Mouse (Mus musculus) forebrain, embryonic 14.5 days (tissue): ENCODE measurements at regions not wholly inside any gene's neighbourhood (a gene's known extent, or its start where the extent isn't known, plus 50 kb on each side); places are given as distances from the start of the nearest gene placed in this dataset.

Experiments
- ATAC-seq: fragments of 200-750 bp; cut with Nextera tagmentation; 2 replicates; pipeline ENCODE4 v1.8.0; 2017; ENCODE audit warnings: mild to moderate bottlenecking, moderate library complexity
- DNase-seq: peaks from one replicate; pipeline ENCODE4 v3.0.0-alpha.2; 2015; ENCODE audit warnings: low spot score
- H3K27ac ChIP-seq: fragments of 300-500 bp; sonication (generic); 2 replicates; pipeline ENCODE4 v1.5.1; 2014; ENCODE audit warnings: low read depth, mild to moderate bottlenecking, control low read depth, low read length, moderate library complexity
- H3K27me3 ChIP-seq: fragments of 300-500 bp; sonication (generic); replicated peaks from 2 replicates; pipeline ENCODE4 v1.6.1; 2014; ENCODE audit warnings: low read length, control low read depth, mixed read lengths; ENCODE audit not compliant: control insufficient read depth, insufficient read depth
- H3K36me3 ChIP-seq: fragments of 300-500 bp; sonication (generic); 2 replicates; pipeline ENCODE4 v1.6.1; 2014; ENCODE audit warnings: low read length, control low read depth; ENCODE audit not compliant: control insufficient read depth, insufficient read depth
- H3K4me1 ChIP-seq: fragments of 300-500 bp; sonication (generic); 2 replicates; pipeline ENCODE4 v1.6.1; 2014; ENCODE audit warnings: antibody characterized with exemption, low read length, control low read depth; ENCODE audit not compliant: control insufficient read depth, insufficient read depth
- H3K4me2 ChIP-seq: fragments of 300-500 bp; sonication (generic); 2 replicates; pipeline ENCODE4 v1.6.1; 2014; ENCODE audit warnings: mild to moderate bottlenecking, control low read depth, low read length
- H3K4me3 ChIP-seq: fragments of 300-500 bp; sonication (generic); 2 replicates; pipeline ENCODE4 v1.5.1; 2014; ENCODE audit warnings: low read depth, low read length, control low read depth
- H3K9ac ChIP-seq: fragments of 300-500 bp; sonication (generic); 2 replicates; pipeline ENCODE4 v1.6.1; 2014; ENCODE audit warnings: mild to moderate bottlenecking, low read length, control low read depth, moderate library complexity
- H3K9me3 ChIP-seq: fragments of 300-500 bp; sonication (generic); replicated peaks from 2 replicates; pipeline ENCODE4 v1.6.1; 2016; ENCODE audit warnings: low read length, control low read depth, mixed read lengths; ENCODE audit not compliant: control insufficient read depth
- WGBS: fragments of 180-500 bp; shearing (Covaris S2); extraction: QIAGEN DNeasy Blood & Tissue Kit; methylation state at CpG from one replicate; pipeline ENCODE4 v1.1.7; 2014; 5-methylcytosine and 5-hydroxymethylcytosine counted together

GRCm38 (mm10) chr16:48126797-48127196, 156.7 kb upstream of the Dppa4 start:
- DNase-seq (peak; percentile 33), ATAC-seq (peak; percentile 60; the same call in 1 of the 2 replicates)
- Histone ChIP-seq H3K27ac (no peak overlapping the region), H3K9ac (no peak overlapping the region), H3K36me3 (no peaks in the 10 kb centered on the region), H3K4me1 (no peaks in the 10 kb centered on the region; the same call in 1 of the 2 replicates), H3K4me3 (no peak overlapping the region), H3K9me3 (no peaks in the 10 kb centered on the region), H3K4me2 (no peak overlapping the region), H3K27me3 (no peaks in the 10 kb centered on the region)
- 49% methylated on average over 6 of the region's 6 CpGs for WGBS

GRCm38 (mm10) chr16:48127338-48127737, 156.2 kb upstream of the Dppa4 start:
- no peak overlapping the region for H3K27ac ChIP-seq
- H3K36me3 ChIP-seq = no peaks in the 10 kb centered on the region
- H3K4me2 ChIP-seq = no peak overlapping the region
- no peaks in the 10 kb centered on the region for H3K9me3 ChIP-seq
- no peak overlapping the region for H3K4me3 ChIP-seq
- no peak overlapping the region for H3K9ac ChIP-seq
- DNase-seq = no peak
- ATAC-seq = no peak
- H3K4me1 ChIP-seq = no peaks in the 10 kb centered on the region; the same call in 1 of the 2 replicates
- no peaks in the 10 kb centered on the region for H3K27me3 ChIP-seq

- peak; percentile 19 for DNase-seq
- ATAC-seq = no peak
- no peaks in the 10 kb centered on the region for H3K4me1 ChIP-seq
- H3K9ac ChIP-seq = no peak overlapping the region
- H3K27me3 ChIP-seq = no peaks in the 10 kb centered on the region
- H3K27ac ChIP-seq = no peak overlapping the region
- WGBS = 71% methylated on average over 8 of the region's 8 CpGs
- no peak overlapping the region for H3K4me3 ChIP-seq
- H3K9me3 ChIP-seq = no peaks in the 10 kb centered on the region
- H3K36me3 ChIP-seq = no peaks in the 10 kb centered on the region
- no peak overlapping the region for H3K4me2 ChIP-seq
Observed at GRCm38 (mm10) chr16:48155355-48155754, 128.2 kb upstream of the Dppa4 start.

GRCm38 (mm10) chr16:48190399-48190798, 93.1 kb upstream of the Dppa4 start:
- ATAC-seq (no peak), DNase-seq (no peak)
- H3K4me2 ChIP-seq = no peak overlapping the region
- H3K4me1 ChIP-seq = no peaks in the 10 kb centered on the region
- no peak overlapping the region for H3K9ac ChIP-seq
- no peaks in the 10 kb centered on the region for H3K9me3 ChIP-seq
- no peaks in the 10 kb centered on the region for H3K36me3 ChIP-seq
- H3K27ac ChIP-seq = no peak overlapping the region
- no peak overlapping the region for H3K4me3 ChIP-seq
- no peaks in the 10 kb centered on the region for H3K27me3 ChIP-seq
- WGBS = 90% methylated on average over 12 of the region's 12 CpGs

GRCm38 (mm10) chr16:48192197-48192596, 91.3 kb upstream of the Dppa4 start:
- 86% methylated on average over 3 of the region's 3 CpGs for WGBS
- no peaks in the 10 kb centered on the region for H3K9me3 ChIP-seq
- no peak overlapping the region for H3K27ac ChIP-seq
- H3K9ac ChIP-seq = no peak overlapping the region
- no peaks in the 10 kb centered on the region for H3K36me3 ChIP-seq
- DNase-seq (no peak), ATAC-seq (no peak)
- H3K27me3 ChIP-seq = no peaks in the 10 kb centered on the region
- no peak overlapping the region for H3K4me3 ChIP-seq
- no peaks in the 10 kb centered on the region for H3K4me1 ChIP-seq
- H3K4me2 ChIP-seq = no peak overlapping the region

- Histone ChIP-seq H3K36me3 (no peaks in the 10 kb centered on the region), H3K27ac (no peak overlapping the region), H3K27me3 (no peaks in the 10 kb centered on the region), H3K4me2 (no peak overlapping the region), H3K9ac (no peak overlapping the region), H3K4me1 (no peaks in the 10 kb centered on the region), H3K4me3 (no peak overlapping the region), H3K9me3 (no peaks in the 10 kb centered on the region)
- DNase-seq (no peak), ATAC-seq (no peak)
Observed at GRCm38 (mm10) chr16:48214976-48215375, 68.6 kb upstream of the Dppa4 start.
